Mouse (Mus musculus): ENCODE measurements at regions not wholly inside any gene's neighbourhood (a gene's known extent, or its start where the extent isn't known, plus 50 kb on each side); places are given as distances from the start of the nearest gene placed in this dataset.
A peak's percentile ranks its signal among the peaks of the same experiment; 100 is the strongest.

DNA sequence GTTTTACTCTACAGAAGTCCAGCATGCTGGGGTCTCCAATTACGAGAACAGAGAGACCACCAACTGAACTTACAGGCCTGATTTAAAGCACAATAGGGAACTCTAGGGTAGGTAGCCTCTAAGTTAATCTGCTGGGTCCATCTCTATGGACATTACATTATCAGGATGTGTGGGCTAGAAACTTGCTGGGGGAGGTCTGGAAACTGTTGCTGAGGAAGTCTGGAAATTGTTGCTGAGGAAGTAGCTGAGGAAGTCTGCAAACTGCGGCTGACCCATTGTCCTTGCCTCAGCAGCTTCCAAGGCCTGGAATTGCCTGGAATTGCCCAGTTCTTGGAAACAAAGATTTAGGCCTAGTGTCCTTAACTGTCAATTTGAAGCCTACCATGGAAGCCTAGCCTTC lies 155.7 kb upstream of the Gypa start:
- no peaks in the 10 kb centered on the region for H3K4me1 ChIP-seq (ENCODE audit: control insufficient read depth in 2 of 2, insufficient read depth in 2 of 2, low read length in 2 of 2)
- H3K9ac ChIP-seq (ENCODE audit: low read length), result no peak overlapping the region
- no peaks in the 10 kb centered on the region for H3K27me3 ChIP-seq (ENCODE audit: control insufficient read depth, insufficient read depth, low read length)
- H3K4me2 ChIP-seq (ENCODE audit: low read length), result no peak overlapping the region
- no peaks in the 10 kb centered on the region for H3K9me3 ChIP-seq (ENCODE audit: control insufficient read depth, low read length)
- H3K27ac ChIP-seq (replicated peaks in 1 of 2; ENCODE audit: control insufficient read depth in 1 of 2, insufficient read depth in 1 of 2, low read depth in 2 of 2, low read length in 2 of 2), result no peak overlapping the region
- no peak for ATAC-seq (ENCODE audit: insufficient number of reproducible peaks, insufficient read depth, low FRiP score, low read depth)
- no peaks in the 10 kb centered on the region for H3K36me3 ChIP-seq (ENCODE audit: control insufficient read depth, insufficient read depth, low read length)
- H3K4me3 ChIP-seq (ENCODE audit: control insufficient read depth in 1 of 2, insufficient read depth in 1 of 2, low read depth in 1 of 2, low read length in 2 of 2), result no peak overlapping the region
- 80% methylated on average over 2 of the region's 2 CpGs for WGBS

DNA sequence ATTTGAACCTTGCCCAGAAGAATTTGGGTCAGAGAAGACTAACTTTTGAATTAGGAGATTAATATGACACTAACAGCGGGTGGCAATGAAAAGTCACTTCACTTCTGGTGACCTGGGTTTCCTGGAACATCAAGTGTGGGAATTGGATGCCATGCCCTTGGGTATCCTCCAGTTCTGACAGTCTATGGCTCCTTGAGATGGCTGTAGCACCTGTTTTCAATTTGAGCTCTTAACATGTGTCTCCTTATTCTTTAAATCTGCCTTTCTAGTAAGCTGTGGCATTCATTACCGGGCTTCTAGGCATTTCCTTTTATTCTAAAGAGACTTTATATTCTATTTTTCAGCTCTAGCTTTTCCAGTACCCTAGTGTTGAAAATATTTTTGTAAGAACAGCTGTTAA lies 164.9 kb upstream of the Gypa start:
- no peaks in the 10 kb centered on the region for H3K27me3 ChIP-seq (ENCODE audit: control insufficient read depth, insufficient read depth, low read length)
- no peak overlapping the region for H3K4me3 ChIP-seq (ENCODE audit: control insufficient read depth in 1 of 2, insufficient read depth in 1 of 2, low read depth in 1 of 2, low read length in 2 of 2)
- ATAC-seq (ENCODE audit: insufficient number of reproducible peaks, insufficient read depth, low FRiP score, low read depth), result no peak
- H3K4me1 ChIP-seq (ENCODE audit: control insufficient read depth in 2 of 2, insufficient read depth in 2 of 2, low read length in 2 of 2), result no peaks in the 10 kb centered on the region
- H3K4me2 ChIP-seq (ENCODE audit: low read length), result no peak overlapping the region
- no peaks in the 10 kb centered on the region for H3K9me3 ChIP-seq (ENCODE audit: control insufficient read depth, low read length)
- H3K9ac ChIP-seq (ENCODE audit: low read length), result no peak overlapping the region
- no peaks in the 10 kb centered on the region for H3K36me3 ChIP-seq (ENCODE audit: control insufficient read depth, insufficient read depth, low read length)
- WGBS, result 79% methylated on average over 2 of the region's 2 CpGs
- no peak overlapping the region for H3K27ac ChIP-seq (replicated peaks in 1 of 2; ENCODE audit: control insufficient read depth in 1 of 2, insufficient read depth in 1 of 2, low read depth in 2 of 2, low read length in 2 of 2)

DNA sequence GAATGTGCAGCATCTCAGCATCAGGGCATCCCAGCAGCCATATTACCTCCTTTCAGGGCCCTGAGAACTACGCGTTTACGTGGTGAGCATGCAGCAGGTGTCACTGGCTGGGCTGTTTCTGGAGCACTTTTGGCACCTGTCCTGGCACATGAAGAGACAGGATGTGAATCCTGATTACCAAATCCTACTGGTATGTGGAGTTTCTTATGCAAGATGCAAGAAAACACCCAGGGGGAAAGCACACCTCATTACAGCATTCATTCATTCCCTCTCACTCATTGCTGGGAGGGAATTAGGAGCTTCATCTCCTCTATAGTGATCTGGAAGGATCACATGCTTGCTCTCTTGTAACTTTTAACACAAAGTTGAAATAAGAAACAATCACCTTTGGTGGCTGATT lies 167.7 kb upstream of the Gypa start:
- Histone ChIP-seq H3K9me3 (ENCODE audit: control insufficient read depth, low read length) (no peaks in the 10 kb centered on the region), H3K4me1 (ENCODE audit: control insufficient read depth in 2 of 2, insufficient read depth in 2 of 2, low read length in 2 of 2) (no peaks in the 10 kb centered on the region), H3K36me3 (ENCODE audit: control insufficient read depth, insufficient read depth, low read length) (no peaks in the 10 kb centered on the region), H3K27me3 (ENCODE audit: control insufficient read depth, insufficient read depth, low read length) (no peaks in the 10 kb centered on the region), H3K9ac (ENCODE audit: low read length) (no peak overlapping the region), H3K4me3 (ENCODE audit: control insufficient read depth in 1 of 2, insufficient read depth in 1 of 2, low read depth in 1 of 2, low read length in 2 of 2) (no peak overlapping the region), H3K27ac (replicated peaks in 1 of 2; ENCODE audit: control insufficient read depth in 1 of 2, insufficient read depth in 1 of 2, low read depth in 2 of 2, low read length in 2 of 2) (no peak overlapping the region), H3K4me2 (ENCODE audit: low read length) (no peak overlapping the region)
- 91% methylated on average over 3 of the region's 3 CpGs for WGBS
- ATAC-seq (ENCODE audit: insufficient number of reproducible peaks, insufficient read depth, low FRiP score, low read depth), result no peak

- 82% methylated on average over 4 of the region's 4 CpGs for WGBS
- H3K27ac ChIP-seq (replicated peaks in 1 of 2; ENCODE audit: control insufficient read depth in 1 of 2, insufficient read depth in 1 of 2, low read depth in 2 of 2, low read length in 2 of 2), result no peak overlapping the region
- no peak overlapping the region for H3K9ac ChIP-seq (ENCODE audit: low read length)
- no peak for ATAC-seq (ENCODE audit: insufficient number of reproducible peaks, insufficient read depth, low FRiP score, low read depth)
- H3K4me2 ChIP-seq (ENCODE audit: low read length), result no peak overlapping the region
- no peaks in the 10 kb centered on the region for H3K36me3 ChIP-seq (ENCODE audit: control insufficient read depth, insufficient read depth, low read length)
- H3K4me3 ChIP-seq (ENCODE audit: control insufficient read depth in 1 of 2, insufficient read depth in 1 of 2, low read depth in 1 of 2, low read length in 2 of 2), result no peak overlapping the region
- no peaks in the 10 kb centered on the region for H3K9me3 ChIP-seq (ENCODE audit: control insufficient read depth, low read length)
- no peaks in the 10 kb centered on the region for H3K4me1 ChIP-seq (ENCODE audit: control insufficient read depth in 2 of 2, insufficient read depth in 2 of 2, low read length in 2 of 2)
- H3K27me3 ChIP-seq (ENCODE audit: control insufficient read depth, insufficient read depth, low read length), result no peaks in the 10 kb centered on the region
These were observed 168.4 kb upstream of the Gypa start for GRCm38 (mm10) chr8:80325132-80325531.

DNA sequence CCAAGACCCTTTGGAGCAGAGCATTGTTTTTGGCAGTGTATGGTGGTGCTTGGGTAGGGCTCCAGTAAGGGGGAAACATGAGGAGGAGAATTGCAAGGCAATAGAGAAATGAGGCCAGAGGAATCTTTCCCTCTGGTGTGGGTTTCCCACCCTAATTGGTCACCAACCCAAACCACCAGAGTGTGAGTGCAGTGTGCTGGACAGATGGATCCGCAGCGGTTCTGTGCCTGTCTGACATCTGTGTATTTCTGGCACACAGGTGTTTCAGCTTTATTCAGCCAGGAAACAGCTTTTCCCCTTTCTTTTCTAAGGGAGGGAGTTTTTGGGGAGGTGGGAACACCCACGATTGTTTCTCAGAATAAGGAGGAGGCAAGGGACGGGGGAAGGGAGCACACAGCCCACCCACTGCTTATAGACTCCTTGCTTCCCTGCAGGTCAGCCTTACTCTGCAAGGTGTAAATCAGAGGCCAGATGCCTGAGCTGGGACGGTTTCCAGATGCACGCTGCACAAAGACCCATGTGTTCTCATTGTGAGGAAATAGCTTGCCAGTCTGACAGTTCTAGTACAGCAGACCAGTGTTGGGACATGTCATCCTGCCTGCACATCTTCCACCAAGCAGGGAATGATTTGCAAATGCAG lies 175.2 kb upstream of the Gypa start:
- peaks cover 5 to 11% of the 10 kb centered on the region in 2 experiments for H3K4me1 ChIP-seq (ENCODE audit: control insufficient read depth in 2 of 2, insufficient read depth in 2 of 2, low read length in 2 of 2)
- no peak overlapping the region for H3K4me2 ChIP-seq (ENCODE audit: low read length)
- H3K4me3 ChIP-seq (ENCODE audit: control insufficient read depth in 1 of 2, insufficient read depth in 1 of 2, low read depth in 1 of 2, low read length in 2 of 2), result no peak overlapping the region
- no peak overlapping the region for H3K9ac ChIP-seq (ENCODE audit: low read length)
- no peaks in the 10 kb centered on the region for H3K36me3 ChIP-seq (ENCODE audit: control insufficient read depth, insufficient read depth, low read length)
- no peaks in the 10 kb centered on the region for H3K27me3 ChIP-seq (ENCODE audit: control insufficient read depth, insufficient read depth, low read length)
- ATAC-seq (ENCODE audit: insufficient number of reproducible peaks, insufficient read depth, low FRiP score, low read depth), result no peak
- H3K9me3 ChIP-seq (ENCODE audit: control insufficient read depth, low read length), result no peaks in the 10 kb centered on the region
- no peak overlapping the region for H3K27ac ChIP-seq (replicated peaks in 1 of 2; ENCODE audit: control insufficient read depth in 1 of 2, insufficient read depth in 1 of 2, low read depth in 2 of 2, low read length in 2 of 2)
- WGBS, result 45% methylated on average over 6 of the region's 6 CpGs

- ATAC-seq (ENCODE audit: insufficient number of reproducible peaks, insufficient read depth, low FRiP score, low read depth), result no peak
- Histone ChIP-seq H3K27me3 (ENCODE audit: control insufficient read depth, insufficient read depth, low read length) (no peaks in the 10 kb centered on the region), H3K36me3 (ENCODE audit: control insufficient read depth, insufficient read depth, low read length) (no peaks in the 10 kb centered on the region), H3K4me3 (ENCODE audit: control insufficient read depth in 1 of 2, insufficient read depth in 1 of 2, low read depth in 1 of 2, low read length in 2 of 2) (peak overlapping the region; percentile 3 to 12; a peak in 3 of 4 replicates), H3K4me1 (ENCODE audit: control insufficient read depth in 2 of 2, insufficient read depth in 2 of 2, low read length in 2 of 2) (peaks cover 5 to 11% of the 10 kb centered on the region in 2 experiments), H3K9me3 (ENCODE audit: control insufficient read depth, low read length) (no peaks in the 10 kb centered on the region), H3K9ac (ENCODE audit: low read length) (peak overlapping the region; percentile 52; the same call in 1 of the 2 replicates), H3K4me2 (ENCODE audit: low read length) (peak overlapping the region; percentile 58), H3K27ac (replicated peaks in 1 of 2; ENCODE audit: control insufficient read depth in 1 of 2, insufficient read depth in 1 of 2, low read depth in 2 of 2, low read length in 2 of 2) (no peak overlapping the region)
- WGBS, result 9% methylated on average over 13 of the region's 13 CpGs
These were observed 178.2 kb upstream of the Gypa start for GRCm38 (mm10) chr8:80315371-80315770.

DNA sequence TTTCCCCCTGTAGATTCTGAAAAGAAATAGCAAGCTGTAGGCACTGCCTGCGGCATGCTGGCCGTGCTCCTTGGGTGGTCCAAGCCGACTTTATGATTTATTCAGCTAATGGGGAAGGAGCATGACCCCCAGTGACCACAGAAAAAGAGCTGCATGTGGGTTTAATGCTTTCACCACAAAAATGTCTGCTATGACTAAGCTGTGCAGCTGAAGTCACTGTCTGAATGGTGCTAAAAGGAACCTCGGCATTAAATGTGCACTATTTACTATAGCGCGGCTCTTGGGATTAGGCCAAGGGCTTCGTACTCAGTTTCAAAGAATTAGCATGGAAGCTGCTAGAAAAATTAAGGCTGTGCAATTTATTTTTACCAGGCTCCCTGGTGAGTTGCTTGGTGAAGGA lies 178.8 kb upstream of the Gypa start:
- Histone ChIP-seq H3K27me3 (ENCODE audit: control insufficient read depth, insufficient read depth, low read length) (no peaks in the 10 kb centered on the region), H3K4me2 (ENCODE audit: low read length) (peak overlapping the region; percentile 58), H3K4me1 (ENCODE audit: control insufficient read depth in 2 of 2, insufficient read depth in 2 of 2, low read length in 2 of 2) (peaks cover 5 to 11% of the 10 kb centered on the region in 2 experiments), H3K27ac (replicated peaks in 1 of 2; ENCODE audit: control insufficient read depth in 1 of 2, insufficient read depth in 1 of 2, low read depth in 2 of 2, low read length in 2 of 2) (no peak overlapping the region), H3K9ac (ENCODE audit: low read length) (no peak overlapping the region), H3K4me3 (ENCODE audit: control insufficient read depth in 1 of 2, insufficient read depth in 1 of 2, low read depth in 1 of 2, low read length in 2 of 2) (peak overlapping the region in 1 of 2 experiments; percentile 12; a peak in 1 of 4 replicates), H3K9me3 (ENCODE audit: control insufficient read depth, low read length) (no peaks in the 10 kb centered on the region), H3K36me3 (ENCODE audit: control insufficient read depth, insufficient read depth, low read length) (no peaks in the 10 kb centered on the region)
- no peak for ATAC-seq (ENCODE audit: insufficient number of reproducible peaks, insufficient read depth, low FRiP score, low read depth)
- 33% methylated on average over 7 of the region's 7 CpGs for WGBS
